Mouse (Mus musculus) heart, adult 2 months (tissue): Measurements from ENCODE around the gene Ankrd26.

ENCODE experiments used
- CTCF ChIP-seq: fragments of 200-600 bp; IDR thresholded peaks from 2 replicates; pipeline ENCODE4 v1.8.1; 2022; ENCODE audit warnings: antibody characterized with exemption, mild to moderate bottlenecking, moderate library complexity
- EP300 ChIP-seq: fragments of 200-500 bp; IDR thresholded peaks from 2 replicates; pipeline ENCODE4 v1.6.1; 2011; ENCODE audit warnings: low read depth, low read length, control low read depth; ENCODE audit not compliant: insufficient read depth
- POLR2A ChIP-seq: fragments of 200-500 bp; IDR thresholded peaks from 2 replicates; pipeline ENCODE4 v1.6.1; 2011; ENCODE audit warnings: mild to moderate bottlenecking, low read depth, low read length, control low read depth; ENCODE audit not compliant: insufficient read depth

GRCm38 (mm10) chr6:118462069-118462705, 99.8 kb downstream of the Ankrd26 start:
- TF ChIP-seq POLR2A (no peak), CTCF (no peak), EP300 (no peak)
